Mouse (Mus musculus): ENCODE measurements around the gene Afp. TPM values are rescaled to one million over a fixed set of nuclear protein-coding genes. Genes with fewer than 3 reads are reported as not detected.

The Afp gene
- total and polyA plus RNA-seq, 2 experiments, result 0.23 to 1.9 TPM

- H3K9ac ChIP-seq (ENCODE audit: low read depth, low read length), result peak within 1 kb of the TSS; percentile 99
- H3K4me3 ChIP-seq (ENCODE audit: insufficient read depth, low read depth, low read length), result peak within 1 kb of the TSS; percentile 99
- WGBS, result 16% methylated on average over 8 of the region's 8 CpGs
- peaks cover 39% of the 10 kb centered on the region for H3K36me3 ChIP-seq (ENCODE audit: control insufficient read depth, insufficient read depth, low read length)
- peaks cover 7% of the 10 kb centered on the region; the same call in 1 of the 2 replicates for H3K79me2 ChIP-seq (ENCODE audit: control insufficient read depth, insufficient read depth, low read length)
- TF ChIP-seq POLR2A (IDR thresholded peaks at IDR 0.05; ENCODE audit: extremely low read depth, insufficient read depth, low read length) (peak; percentile 86; the same call in 1 of the 2 replicates), CTCF (IDR thresholded peaks at IDR 0.05; ENCODE audit: low read depth, low read length) (no peak)
- peaks cover 8% of the 10 kb centered on the region; the same call in 1 of the 2 replicates for H3K4me1 ChIP-seq (ENCODE audit: control insufficient read depth, insufficient read depth, low read length)
- no peaks in the 10 kb centered on the region for H3K27me3 ChIP-seq (ENCODE audit: control insufficient read depth, insufficient read depth, low read length)
- peak; percentile 98 for DNase-seq (ENCODE audit: extremely low read depth, low read depth, low spot score)
- H3K27ac ChIP-seq (replicated peaks; ENCODE audit: insufficient read depth, low read depth, low read length), result peak within 1 kb of the TSS; percentile 90
Observed at GRCm38 (mm10) chr5:90460619-90461018, 29.9 kb upstream of the Afp start, which contains the start of gene Alb. Gene Alb, plus strand, starts transcription at chr5:90460897.

GRCm38 (mm10) chr5:90466806-90467205, 23.7 kb upstream of the Afp start:
- Histone ChIP-seq H3K79me2 (ENCODE audit: control insufficient read depth, insufficient read depth, low read length) (peaks cover 7% of the 10 kb centered on the region; the same call in 1 of the 2 replicates), H3K9ac (ENCODE audit: low read depth, low read length) (no peak overlapping the region), H3K4me1 (ENCODE audit: control insufficient read depth, insufficient read depth, low read length) (peaks cover 4% of the 10 kb centered on the region; the same call in 1 of the 2 replicates), H3K36me3 (ENCODE audit: control insufficient read depth, insufficient read depth, low read length) (peaks cover 79% of the 10 kb centered on the region), H3K4me3 (ENCODE audit: insufficient read depth, low read depth, low read length) (peak overlapping the region; percentile 0; the same call in 1 of the 2 replicates), H3K27ac (replicated peaks; ENCODE audit: insufficient read depth, low read depth, low read length) (no peak overlapping the region), H3K27me3 (ENCODE audit: control insufficient read depth, insufficient read depth, low read length) (no peaks in the 10 kb centered on the region)
- DNase-seq (ENCODE audit: extremely low read depth, low read depth, low spot score), result peak; percentile 69
- no peak for TF ChIP-seq POLR2A (IDR thresholded peaks at IDR 0.05; ENCODE audit: extremely low read depth, insufficient read depth, low read length)
- TF ChIP-seq CTCF (IDR thresholded peaks at IDR 0.05; ENCODE audit: low read depth, low read length), result no peak
- WGBS, result 12% methylated on average over 4 of the region's 4 CpGs

- Histone ChIP-seq H3K27me3 (ENCODE audit: control insufficient read depth, insufficient read depth, low read length) (no peaks in the 10 kb centered on the region), H3K79me2 (ENCODE audit: control insufficient read depth, insufficient read depth, low read length) (peaks cover 7% of the 10 kb centered on the region; the same call in 1 of the 2 replicates), H3K4me1 (ENCODE audit: control insufficient read depth, insufficient read depth, low read length) (peaks cover 4% of the 10 kb centered on the region; the same call in 1 of the 2 replicates), H3K27ac (replicated peaks; ENCODE audit: insufficient read depth, low read depth, low read length) (0 out of 2 replicates have a peak overlapping the region, but pooled peaks have one; percentile 1), H3K36me3 (ENCODE audit: control insufficient read depth, insufficient read depth, low read length) (peaks cover 82% of the 10 kb centered on the region), H3K4me3 (ENCODE audit: insufficient read depth, low read depth, low read length) (no peak overlapping the region), H3K9ac (ENCODE audit: low read depth, low read length) (peak overlapping the region; percentile 4; the same call in 1 of the 2 replicates)
- TF ChIP-seq CTCF (IDR thresholded peaks at IDR 0.05; ENCODE audit: low read depth, low read length) (no peak), POLR2A (IDR thresholded peaks at IDR 0.05; ENCODE audit: extremely low read depth, insufficient read depth, low read length) (no peak)
- 27% methylated on average over 6 of the region's 6 CpGs for WGBS
- DNase-seq (ENCODE audit: extremely low read depth, low read depth, low spot score), result peak; percentile 86
Observed at GRCm38 (mm10) chr5:90467245-90467644, 23.3 kb upstream of the Afp start.

- WGBS, result 18% methylated on average over 3 of the region's 3 CpGs
Observed at GRCm38 (mm10) chr5:90470836-90471235, 19.7 kb upstream of the Afp start.

GRCm38 (mm10) chr5:90473902-90474301, 16.6 kb upstream of the Afp start:
- no peak for DNase-seq (ENCODE audit: extremely low read depth, low read depth, low spot score)
- Histone ChIP-seq H3K4me3 (ENCODE audit: insufficient read depth, low read depth, low read length) (no peak overlapping the region), H3K9ac (ENCODE audit: low read depth, low read length) (no peak overlapping the region; the same call in 1 of the 2 replicates), H3K27me3 (ENCODE audit: control insufficient read depth, insufficient read depth, low read length) (no peaks in the 10 kb centered on the region), H3K79me2 (ENCODE audit: control insufficient read depth, insufficient read depth, low read length) (no peaks in the 10 kb centered on the region), H3K4me1 (ENCODE audit: control insufficient read depth, insufficient read depth, low read length) (peaks cover 2% of the 10 kb centered on the region; the same call in 1 of the 2 replicates), H3K27ac (replicated peaks; ENCODE audit: insufficient read depth, low read depth, low read length) (peak overlapping the region; percentile 14; the same call in 1 of the 2 replicates), H3K36me3 (ENCODE audit: control insufficient read depth, insufficient read depth, low read length) (peaks cover 54% of the 10 kb centered on the region)
- 19% methylated on average over 4 of the region's 4 CpGs for WGBS
- TF ChIP-seq CTCF (IDR thresholded peaks at IDR 0.05; ENCODE audit: low read depth, low read length), result no peak
- no peak for TF ChIP-seq POLR2A (IDR thresholded peaks at IDR 0.05; ENCODE audit: extremely low read depth, insufficient read depth, low read length)

More at GRCm38 (mm10) chr5:90470836-90471235, 19.7 kb upstream of the Afp start:
- peaks cover 70% of the 10 kb centered on the region for H3K36me3 ChIP-seq (ENCODE audit: control insufficient read depth, insufficient read depth, low read length)
- H3K9ac ChIP-seq (ENCODE audit: low read depth, low read length), result no peak overlapping the region
- H3K27me3 ChIP-seq (ENCODE audit: control insufficient read depth, insufficient read depth, low read length), result no peaks in the 10 kb centered on the region
- H3K4me3 ChIP-seq (ENCODE audit: insufficient read depth, low read depth, low read length), result no peak overlapping the region
- TF ChIP-seq POLR2A (IDR thresholded peaks at IDR 0.05; ENCODE audit: extremely low read depth, insufficient read depth, low read length) (no peak), CTCF (IDR thresholded peaks at IDR 0.05; ENCODE audit: low read depth, low read length) (no peak)
- H3K27ac ChIP-seq (replicated peaks; ENCODE audit: insufficient read depth, low read depth, low read length), result no peak overlapping the region
- H3K4me1 ChIP-seq (ENCODE audit: control insufficient read depth, insufficient read depth, low read length), result peaks cover 2% of the 10 kb centered on the region; the same call in 1 of the 2 replicates
- no peaks in the 10 kb centered on the region for H3K79me2 ChIP-seq (ENCODE audit: control insufficient read depth, insufficient read depth, low read length)
- peak; percentile 62 for DNase-seq (ENCODE audit: extremely low read depth, low read depth, low spot score)

GRCm38 (mm10) chr5:90474369-90474768, 16.2 kb upstream of the Afp start:
- Histone ChIP-seq H3K36me3 (ENCODE audit: control insufficient read depth, insufficient read depth, low read length) (peaks cover 51% of the 10 kb centered on the region), H3K4me3 (ENCODE audit: insufficient read depth, low read depth, low read length) (no peak overlapping the region), H3K27me3 (ENCODE audit: control insufficient read depth, insufficient read depth, low read length) (no peaks in the 10 kb centered on the region), H3K27ac (replicated peaks; ENCODE audit: insufficient read depth, low read depth, low read length) (0 out of 2 replicates have a peak overlapping the region, but pooled peaks have one; percentile 0), H3K9ac (ENCODE audit: low read depth, low read length) (no peak overlapping the region), H3K4me1 (ENCODE audit: control insufficient read depth, insufficient read depth, low read length) (peaks cover 2% of the 10 kb centered on the region; the same call in 1 of the 2 replicates), H3K79me2 (ENCODE audit: control insufficient read depth, insufficient read depth, low read length) (no peaks in the 10 kb centered on the region)
- no peak for TF ChIP-seq POLR2A (IDR thresholded peaks at IDR 0.05; ENCODE audit: extremely low read depth, insufficient read depth, low read length)
- TF ChIP-seq CTCF (IDR thresholded peaks at IDR 0.05; ENCODE audit: low read depth, low read length), result no peak
- WGBS, result 29% methylated on average over 5 of the region's 5 CpGs
- no peak for DNase-seq (ENCODE audit: extremely low read depth, low read depth, low spot score)

All from liver, adult 2 months (tissue).